Mouse (Mus musculus) kidney, adult 2 months (tissue): ENCODE results near the gene Heatr6.

ENCODE experiments used
- CTCF ChIP-seq: fragments of 200-500 bp; conservative IDR thresholded peaks from 2 replicates; pipeline ENCODE4 v1.5.1; 2011; ENCODE audit warnings: low read depth, mild to moderate bottlenecking, control low read depth, low read length, moderate library complexity, mixed read lengths; ENCODE audit not compliant: insufficient read depth, insufficient read length
- POLR2A ChIP-seq: fragments of 200-500 bp; IDR thresholded peaks from one replicate; pipeline ENCODE4 v1.6.1; 2011; ENCODE audit warnings: low read depth, low read length, control low read depth

DNA sequence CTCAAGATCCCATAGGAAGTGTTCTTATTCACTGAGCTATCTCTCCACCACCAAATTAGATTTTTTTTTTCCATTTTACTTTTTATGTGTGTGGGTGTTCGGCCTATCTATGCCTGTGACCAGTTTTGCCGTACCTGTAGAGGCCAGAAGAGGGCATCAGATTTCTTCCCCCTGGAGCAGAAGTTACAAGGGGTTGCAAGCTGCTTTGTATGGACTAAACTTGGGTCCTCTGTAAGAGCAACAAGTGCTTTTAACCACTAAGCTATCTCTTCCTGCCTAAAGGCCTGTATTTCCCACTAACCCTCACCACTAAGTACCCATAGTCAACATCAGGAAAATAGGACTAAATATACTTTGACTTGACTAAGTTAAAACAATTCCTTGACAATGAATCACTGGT lies 31.2 kb downstream of the Heatr6 start:
- TF ChIP-seq POLR2A (no peak), CTCF (peak; percentile 42; the same call in 1 of the 2 replicates)
